17 mouse cellular contexts compared by ENCODE assay signal in genomic region chr17:10854207-10854606, GRCm38 (mm10). TPM values are rescaled to one million over a fixed set of nuclear protein-coding genes. Genes with fewer than 3 reads are reported as not detected.
A peak's percentile ranks its signal among the peaks of the same experiment; 100 is the strongest.
DNase-seq lines count a peak whose midpoint lies in the region; TF ChIP-seq lines count a peak whose summit lies in the region.
"Had no signal": no experiment of that assay in that cellular context is flagged by ENCODE, and none has a peak within 500 bp of the region (broad histone marks: within the 10 kb centered on the region; RNA-seq: fewer than 3 reads in every experiment).

No protein-coding gene starts in this region.

- TF ChIP-seq CTCF in left cerebral cortex, adult 2 months (IDR thresholded peaks at IDR 0.05): no peak

- no peaks in the 10 kb centered on the region for H3K36me3 ChIP-seq in embryonic facial prominence, embryonic 10.5 days (replicated peaks)
- H3K36me3 ChIP-seq: heart, embryonic 15.5 days; limb, embryonic 10.5 days; liver, embryonic 15.5 days; neural tube, embryonic 13.5 days had no signal

- peak; percentile 8 to 34 for DNase-seq in frontal cortex, adult 2 months (ENCODE audit: extremely low spot score in 1 of 2, low spot score in 1 of 2)
- DNase-seq in frontal cortex, postnatal 10 days (ENCODE audit: low spot score in 2 of 2): no peak
- peak; percentile 11 to 15 for DNase-seq in left cerebral cortex, adult 18-20 months (ENCODE audit: low spot score in 2 of 2)
- DNase-seq in left cerebral cortex, adult 2 months (ENCODE audit: extremely low spot score in 1 of 2, low spot score in 2 of 2): no peak
- peak; percentile 47 for DNase-seq in cerebellum, adult 11 months
- DNase-seq in cerebellum, postnatal 36 days: peak; percentile 57 to 58
- no peak for DNase-seq in urinary bladder, adult 2 months (ENCODE audit: low spot score)
- no peak for DNase-seq in embryonic facial prominence, embryonic 10.5 days (ENCODE audit: low spot score)
- DNase-seq: adrenal gland, postnatal 10 days; B cell, adult 2 months; gastrocnemius, adult 2 months; lung, postnatal 4 days had no signal

- H3K4me3 ChIP-seq in left cerebral cortex, adult 2 months: no peak overlapping the region
- H3K4me3 ChIP-seq in embryonic facial prominence, embryonic 10.5 days: no peak overlapping the region
- H3K4me3 ChIP-seq: gastrocnemius, adult 2 months; heart, embryonic 15.5 days; limb, embryonic 10.5 days; liver, embryonic 15.5 days; neural tube, embryonic 13.5 days had no signal

- H3K27ac ChIP-seq in left cerebral cortex, adult 2 months: no peak overlapping the region
- H3K27ac ChIP-seq in embryonic facial prominence, embryonic 10.5 days (replicated peaks): no peak overlapping the region
- H3K27ac ChIP-seq: gastrocnemius, adult 2 months; heart, embryonic 15.5 days; kidney, postnatal 0 days; limb, embryonic 10.5 days; liver, embryonic 15.5 days; neural tube, embryonic 13.5 days had no signal

- intact Hi-C loops in left cerebral cortex, adult 2 months (cut with DNase I): no loop called here

- no peaks in the 10 kb centered on the region for H3K4me1 ChIP-seq in embryonic facial prominence, embryonic 10.5 days
- H3K4me1 ChIP-seq: heart, embryonic 15.5 days; limb, embryonic 10.5 days; liver, embryonic 15.5 days; neural tube, embryonic 13.5 days had no signal

- 92% methylated on average over 3 of the region's 3 CpGs for WGBS in embryonic facial prominence, embryonic 10.5 days

- no peaks in the 10 kb centered on the region for H3K27me3 ChIP-seq in embryonic facial prominence, embryonic 10.5 days (replicated peaks; ENCODE audit: low read depth, poor library complexity, severe bottlenecking)
- H3K27me3 ChIP-seq: heart, embryonic 15.5 days; liver, embryonic 15.5 days; neural tube, embryonic 13.5 days had no signal

- H3K9me3 ChIP-seq in embryonic facial prominence, embryonic 10.5 days: no peaks in the 10 kb centered on the region
- H3K9me3 ChIP-seq: heart, embryonic 15.5 days; limb, embryonic 10.5 days; liver, embryonic 15.5 days; neural tube, embryonic 13.5 days had no signal

RNA-seq across cellular contexts. Expression of gene Prkn, which starts 14.0 kb away (rescaled TPM):
- 20.1 and 28.0 TPM in 2 replicates for polyA plus RNA-seq in frontal cortex, adult 2 months (2012; rRNA removed)
- 10 to 100 TPM; 16.1 TPM for total RNA-seq in left cerebral cortex, adult 18-20 months (2021)
- total RNA-seq in left cerebral cortex, adult 2 months (2021): 10 to 100 TPM; 17.2 to 18.8 TPM
- 7.3 and 7.9 TPM in 2 replicates for polyA plus RNA-seq in urinary bladder, adult 2 months (2012; rRNA removed)
- 0.50 and 1.1 TPM in 2 replicates for polyA plus RNA-seq in embryonic facial prominence, embryonic 10.5 days (2016; fragmentation: Nextera tagmentation; extraction: Ambion mirVana)

RNA-seq across cellular contexts. Expression of gene Pacrg, which starts 14.1 kb away (rescaled TPM):
- 21.9 and 25.2 TPM in 2 replicates for polyA plus RNA-seq in frontal cortex, adult 2 months (2012; rRNA removed)
- 10 to 100 TPM; 19.6 to 21.9 TPM for total RNA-seq in left cerebral cortex, adult 18-20 months (2021)
- 10 to 100 TPM; 15.2 to 19.8 TPM for total RNA-seq in left cerebral cortex, adult 2 months (2021)
- 1.5 and 2.3 TPM in 2 replicates for polyA plus RNA-seq in urinary bladder, adult 2 months (2012; rRNA removed)
- 1.5 and 2.0 TPM in 2 replicates for polyA plus RNA-seq in embryonic facial prominence, embryonic 10.5 days (2016; fragmentation: Nextera tagmentation; extraction: Ambion mirVana)
- polyA plus RNA-seq: liver, embryonic 15.5 days had no signal

Comparison
In these comparisons a context has a peak if more than half of its experiments do, and no peak if none do; other contexts are left out.
1. DNase-seq: peak in frontal cortex, adult 2 months (2 of 2), left cerebral cortex, adult 18-20 months (2 of 2), cerebellum, adult 11 months (single experiment) and cerebellum, postnatal 36 days (2 of 2); none in frontal cortex, postnatal 10 days (0 of 2), left cerebral cortex, adult 2 months (0 of 2), urinary bladder, adult 2 months (single experiment) and embryonic facial prominence, embryonic 10.5 days (single experiment).